Mouse (Mus musculus) liver, embryonic 15.5 days (tissue): ENCODE data around the gene Scly. TPM values are rescaled to one million over a fixed set of nuclear protein-coding genes. Genes with fewer than 3 reads are reported as not detected.
A peak's percentile ranks its signal among the peaks of the same experiment; 100 is the strongest.

Experiments used
- ATAC-seq: fragments of 200-750 bp; cut with Nextera tagmentation; 2 replicates; pipeline ENCODE4 v1.8.0; 2017; ENCODE audit warnings: moderate number of reproducible peaks, mild to moderate bottlenecking, moderate library complexity; ENCODE audit not compliant: insufficient read depth
- H3K27ac ChIP-seq: fragments of 300-500 bp; sonication (generic); replicated peaks from 2 replicates; pipeline ENCODE4 v1.5.1; 2015; ENCODE audit warnings: mild to moderate bottlenecking, inconsistent platforms
- H3K27me3 ChIP-seq: fragments of 300-500 bp; sonication (generic); 2 replicates; pipeline ENCODE4 v1.6.1; 2015; ENCODE audit warnings: mild to moderate bottlenecking, inconsistent platforms
- H3K36me3 ChIP-seq: fragments of 300-500 bp; sonication (generic); replicated peaks from 2 replicates; pipeline ENCODE4 v1.6.1; 2015; ENCODE audit warnings: moderate library complexity, mild to moderate bottlenecking, inconsistent platforms
- H3K4me1 ChIP-seq: fragments of 300-500 bp; sonication (generic); replicated peaks from 2 replicates; pipeline ENCODE4 v1.6.1; 2015; ENCODE audit warnings: inconsistent platforms
- H3K4me2 ChIP-seq: fragments of 300-500 bp; sonication (generic); 2 replicates; pipeline ENCODE4 v1.6.1; 2015; ENCODE audit warnings: moderate library complexity, mild to moderate bottlenecking, inconsistent platforms
- H3K4me3 ChIP-seq: fragments of 300-500 bp; sonication (generic); replicated peaks from 2 replicates; pipeline ENCODE4 v1.5.1; 2015; ENCODE audit warnings: mild to moderate bottlenecking, inconsistent platforms
- H3K9ac ChIP-seq: fragments of 300-500 bp; sonication (generic); 2 replicates; pipeline ENCODE4 v1.6.1; 2015; ENCODE audit warnings: moderate library complexity, mild to moderate bottlenecking, inconsistent platforms
- H3K9me3 ChIP-seq: fragments of 300-500 bp; sonication (generic); replicated peaks from 2 replicates; pipeline ENCODE4 v1.6.1; 2016; ENCODE audit warnings: inconsistent platforms
- WGBS: fragments of 180-500 bp; shearing (Covaris S2); methylation state at CpG from one replicate; pipeline ENCODE4 v1.1.7; 2015; ENCODE audit warnings: mixed read lengths; ENCODE audit not compliant: insufficient replicate concordance; 5-methylcytosine and 5-hydroxymethylcytosine counted together
- polyA plus RNA-seq: library from polyadenylated mRNA; unstranded; fragments of >200 nt; fragmentation: Nextera tagmentation; extraction: Ambion mirVana; gene quantifications from 2 replicates; pipeline ENCODE4 v1.2.1, GENCODE M21; 2015

Scly gene
- polyA plus RNA-seq, 1 experiment from 2014 or later: 27.5 TPM

- peak overlapping the region; percentile 63 for H3K27ac ChIP-seq
- no peak overlapping the region for H3K9ac ChIP-seq
- H3K4me3 ChIP-seq: no peak overlapping the region
- no peaks in the 10 kb centered on the region for H3K9me3 ChIP-seq
- no peak for ATAC-seq
- 55% methylated on average over 3 of the region's 3 CpGs for WGBS
- no peaks in the 10 kb centered on the region for H3K27me3 ChIP-seq
- H3K4me1 ChIP-seq: peaks cover 44% of the 10 kb centered on the region
- H3K4me2 ChIP-seq: peak overlapping the region; percentile 35
- H3K36me3 ChIP-seq: peaks cover 51% of the 10 kb centered on the region
Observed at GRCm38 (mm10) chr1:91301206-91301920, 3.2 kb downstream of the Scly start.

GRCm38 (mm10) chr1:91302021-91302420, 3.9 kb downstream of the Scly start:
- H3K4me3 ChIP-seq: no peak overlapping the region
- H3K9ac ChIP-seq: no peak overlapping the region
- no peak for ATAC-seq
- H3K27ac ChIP-seq: peak overlapping the region; percentile 63
- H3K27me3 ChIP-seq: no peaks in the 10 kb centered on the region
- WGBS: 74% methylated on average over 3 of the region's 3 CpGs
- H3K4me1 ChIP-seq: peaks cover 44% of the 10 kb centered on the region
- H3K9me3 ChIP-seq: no peaks in the 10 kb centered on the region
- peaks cover 57% of the 10 kb centered on the region for H3K36me3 ChIP-seq
- peak overlapping the region; percentile 35; the same call in 1 of the 2 replicates for H3K4me2 ChIP-seq

DNA sequence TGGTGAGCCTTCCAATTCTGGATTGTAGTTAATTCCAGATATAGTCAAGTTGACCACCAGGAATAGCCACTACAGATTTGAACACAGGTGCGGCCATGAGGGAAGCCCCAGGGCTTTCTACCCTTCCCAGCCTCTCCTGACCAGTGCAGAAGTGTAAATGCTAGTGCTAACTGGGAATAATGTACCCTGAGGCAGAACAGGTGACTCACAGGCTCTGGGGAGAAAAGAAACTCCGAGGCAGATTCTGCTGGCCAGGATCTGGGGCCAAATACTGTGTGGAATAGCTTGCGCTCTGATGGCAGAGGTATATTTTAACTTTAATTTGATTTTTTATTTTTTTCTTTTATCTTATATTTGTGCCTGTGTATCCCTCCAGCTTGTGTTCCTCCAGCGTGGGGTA, 6.5 kb downstream of the Scly start:
- WGBS: 83% methylated on average over 4 of the region's 4 CpGs
- H3K9ac ChIP-seq: no peak overlapping the region

DNA sequence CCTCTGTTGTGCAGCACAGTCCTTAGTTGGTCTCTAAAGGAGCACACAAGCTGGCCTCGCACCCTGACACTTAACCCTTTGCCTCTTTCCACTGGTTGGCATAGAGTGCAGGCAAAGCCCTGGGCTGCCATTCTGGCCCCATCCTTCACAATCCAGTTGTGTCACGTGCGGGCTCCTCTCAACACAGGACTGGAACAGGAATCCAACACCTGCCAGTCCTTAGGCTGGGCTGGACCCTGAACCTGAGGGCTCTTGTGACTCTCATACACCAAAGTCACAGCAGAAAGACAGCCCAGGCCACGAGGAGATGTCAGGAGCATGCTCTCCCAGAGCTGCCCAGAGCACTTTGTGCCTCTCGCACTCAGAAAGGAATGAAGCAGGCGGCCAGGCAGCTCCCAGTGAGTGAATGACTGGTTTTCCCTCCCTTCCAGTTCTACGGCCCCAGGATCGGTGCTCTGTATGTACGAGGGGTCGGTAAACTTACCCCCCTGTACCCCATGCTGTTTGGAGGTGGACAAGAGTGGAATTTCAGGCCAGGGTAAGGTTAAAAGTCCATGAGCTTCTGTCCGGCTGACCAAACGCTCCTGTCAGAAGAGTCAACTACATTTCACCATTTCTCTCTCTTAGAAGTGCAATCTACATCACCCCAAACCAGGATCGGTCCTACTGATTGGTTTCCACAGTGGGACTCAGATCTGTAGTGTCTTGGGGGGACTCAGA, 11.4 kb downstream of the Scly start:
- Histone ChIP-seq H3K9ac (no peak overlapping the region), H3K27me3 (no peaks in the 10 kb centered on the region), H3K27ac (no peak overlapping the region), H3K4me3 (no peak overlapping the region), H3K4me2 (no peak overlapping the region), H3K36me3 (peaks cover 94% of the 10 kb centered on the region), H3K4me1 (no peaks in the 10 kb centered on the region), H3K9me3 (no peaks in the 10 kb centered on the region)
- WGBS: 83% methylated on average over 13 of the region's 13 CpGs
- peak; percentile 49 for ATAC-seq

More for the DNA sequence above, 6.5 kb downstream of the Scly start:
- Histone ChIP-seq H3K27ac (no peak overlapping the region), H3K9me3 (no peaks in the 10 kb centered on the region), H3K27me3 (no peaks in the 10 kb centered on the region), H3K4me3 (no peak overlapping the region), H3K36me3 (peaks cover 83% of the 10 kb centered on the region), H3K4me2 (no peak overlapping the region), H3K4me1 (peaks cover 29% of the 10 kb centered on the region)
- no peak for ATAC-seq

DNA sequence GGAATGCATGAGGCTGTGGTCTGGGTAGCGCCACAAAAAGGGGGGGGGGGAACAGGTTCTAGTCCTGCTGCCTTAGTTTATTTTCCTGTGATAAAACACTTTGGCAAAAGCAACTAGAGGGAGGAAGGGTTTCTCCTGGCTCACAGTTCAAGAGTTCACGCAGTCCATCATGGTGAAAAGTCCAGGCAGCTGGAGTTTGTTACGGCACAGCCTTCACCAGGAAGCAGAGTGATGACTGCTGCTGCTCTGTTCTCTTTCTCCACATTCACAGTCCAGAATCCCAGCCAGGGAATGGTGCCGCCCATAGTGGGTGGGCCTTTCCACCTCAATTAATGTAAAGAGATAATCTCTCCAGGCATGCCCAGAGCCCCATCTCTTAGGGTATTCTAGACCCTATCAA, 14.1 kb downstream of the Scly start:
- Histone ChIP-seq H3K4me3 (no peak overlapping the region), H3K9ac (no peak overlapping the region), H3K9me3 (no peaks in the 10 kb centered on the region), H3K36me3 (peaks cover 87% of the 10 kb centered on the region), H3K27ac (no peak overlapping the region), H3K27me3 (no peaks in the 10 kb centered on the region), H3K4me1 (no peaks in the 10 kb centered on the region), H3K4me2 (no peak overlapping the region)
- 89% methylated on average over 4 of the region's 4 CpGs for WGBS
- no peak for ATAC-seq

GRCm38 (mm10) chr1:91313251-91313650, 15.1 kb downstream of the Scly start:
- Histone ChIP-seq H3K4me2 (no peak overlapping the region), H3K27ac (no peak overlapping the region), H3K9ac (no peak overlapping the region), H3K4me3 (no peak overlapping the region), H3K27me3 (no peaks in the 10 kb centered on the region), H3K9me3 (no peaks in the 10 kb centered on the region), H3K36me3 (peaks cover 79% of the 10 kb centered on the region), H3K4me1 (no peaks in the 10 kb centered on the region)
- WGBS: 68% methylated on average over 5 of the region's 5 CpGs
- ATAC-seq: no peak

DNA sequence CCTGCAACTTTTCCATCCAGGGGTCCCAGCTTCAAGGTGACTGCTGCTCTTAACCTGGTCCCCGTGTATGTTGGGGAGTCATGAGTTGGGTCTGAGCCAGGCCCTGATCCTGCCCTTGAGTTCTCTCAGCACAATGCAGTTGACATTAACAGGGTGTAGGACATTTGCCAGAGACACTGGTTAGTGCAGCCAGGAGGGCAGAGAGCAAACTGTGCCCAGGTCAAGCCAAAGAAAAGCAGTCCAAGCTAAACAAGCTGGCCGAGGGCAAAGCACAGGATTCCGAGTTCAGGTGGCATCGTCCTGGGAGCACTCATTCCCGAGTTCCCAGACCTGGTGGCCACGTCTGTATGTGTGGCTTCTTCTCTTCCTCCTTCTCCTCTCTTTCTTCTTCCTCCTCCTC, 19.5 kb downstream of the Scly start:
- 77% methylated on average over 6 of the region's 6 CpGs for WGBS
- Histone ChIP-seq H3K9me3 (no peaks in the 10 kb centered on the region), H3K4me3 (no peak overlapping the region), H3K9ac (no peak overlapping the region), H3K4me1 (peaks cover 10% of the 10 kb centered on the region), H3K27me3 (no peaks in the 10 kb centered on the region), H3K36me3 (peaks cover 36% of the 10 kb centered on the region), H3K4me2 (no peak overlapping the region), H3K27ac (no peak overlapping the region)
- no peak for ATAC-seq

GRCm38 (mm10) chr1:91321760-91322438, 23.8 kb downstream of the Scly start, which contains the start of gene Espnl:
Gene Espnl (plus strand): TSS chr1:91322075.
- Histone ChIP-seq H3K4me2 (no peak within 1 kb of the TSS), H3K4me3 (no peak within 1 kb of the TSS), H3K4me1 (peaks cover 10% of the 10 kb centered on the region), H3K9ac (no peak within 1 kb of the TSS), H3K27ac (no peak within 1 kb of the TSS), H3K27me3 (no peaks in the 10 kb centered on the region), H3K36me3 (0 out of 2 replicates have a peak, but pooled peaks cover 5% of the 10 kb centered on the region), H3K9me3 (no peaks in the 10 kb centered on the region)
- no peak for ATAC-seq
- WGBS: 32% methylated on average over 19 of the region's 19 CpGs

DNA sequence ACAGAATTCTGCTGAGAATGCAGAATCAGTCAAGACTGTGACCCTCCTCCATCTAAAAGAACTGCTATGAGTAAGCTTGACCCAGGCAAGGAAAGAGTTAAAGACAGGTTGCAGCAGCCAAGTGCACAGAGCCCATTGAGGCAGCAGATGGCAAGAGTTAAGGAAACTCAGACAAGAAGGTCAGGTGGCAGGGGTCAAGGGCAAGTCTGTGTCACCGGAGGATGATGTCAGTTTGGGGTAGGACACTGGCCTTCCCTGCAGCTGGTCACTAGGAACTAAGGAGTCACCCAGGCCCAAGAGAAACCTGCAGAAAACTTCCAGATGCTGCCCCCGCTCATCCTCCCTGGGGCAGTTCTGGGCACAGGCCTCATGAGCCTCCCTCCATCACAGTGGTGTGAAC, 26.5 kb downstream of the Scly start:
- Histone ChIP-seq H3K9ac (no peak overlapping the region), H3K4me3 (no peak overlapping the region), H3K36me3 (no peaks in the 10 kb centered on the region), H3K4me1 (peaks cover 10% of the 10 kb centered on the region), H3K9me3 (no peaks in the 10 kb centered on the region), H3K4me2 (no peak overlapping the region), H3K27ac (no peak overlapping the region), H3K27me3 (no peaks in the 10 kb centered on the region)
- 68% methylated on average over 2 of the region's 2 CpGs for WGBS
- no peak for ATAC-seq

DNA sequence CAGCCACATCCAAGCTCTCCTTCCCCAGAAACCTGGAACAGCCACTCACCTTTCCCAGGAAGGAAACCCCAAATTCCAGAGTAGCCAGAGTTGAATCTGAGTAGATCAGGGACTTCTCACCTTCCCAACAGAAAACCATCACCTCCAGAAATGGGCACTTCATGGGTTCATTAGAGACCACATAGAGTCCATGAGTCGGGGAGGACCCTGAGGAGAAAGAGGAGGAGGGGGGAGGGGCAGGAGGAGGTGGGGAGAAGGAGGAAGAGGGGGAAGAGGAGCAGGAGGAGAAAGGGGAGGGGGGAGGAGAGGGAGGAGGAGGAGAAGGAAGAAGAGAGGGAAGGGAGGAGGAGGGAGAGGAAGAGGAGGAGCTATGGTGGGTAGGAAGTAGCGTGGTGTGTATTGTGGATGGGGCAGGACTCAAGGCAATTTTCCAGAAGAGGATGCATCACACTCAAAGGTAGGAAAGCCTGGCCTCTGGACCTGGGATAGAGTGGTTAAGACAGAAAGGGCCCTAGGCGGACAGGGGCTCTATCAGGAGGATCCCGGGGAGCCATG, 27.4 kb downstream of the Scly start:
- H3K36me3 ChIP-seq: no peaks in the 10 kb centered on the region
- H3K4me1 ChIP-seq: peaks cover 10% of the 10 kb centered on the region
- no peak overlapping the region for H3K9ac ChIP-seq
- H3K4me2 ChIP-seq: no peak overlapping the region
- no peaks in the 10 kb centered on the region for H3K27me3 ChIP-seq
- 57% methylated on average over 4 of the region's 4 CpGs for WGBS
- H3K9me3 ChIP-seq: no peaks in the 10 kb centered on the region
- no peak overlapping the region for H3K4me3 ChIP-seq
- H3K27ac ChIP-seq: no peak overlapping the region
- ATAC-seq: no peak

GRCm38 (mm10) chr1:91332102-91332501, 34.0 kb downstream of the Scly start:
- H3K27me3 ChIP-seq: no peaks in the 10 kb centered on the region
- H3K4me2 ChIP-seq: no peak overlapping the region
- ATAC-seq: no peak
- H3K9ac ChIP-seq: no peak overlapping the region
- no peaks in the 10 kb centered on the region for H3K9me3 ChIP-seq
- H3K4me3 ChIP-seq: no peak overlapping the region
- no peak overlapping the region for H3K27ac ChIP-seq
- H3K36me3 ChIP-seq: no peaks in the 10 kb centered on the region
- no peaks in the 10 kb centered on the region for H3K4me1 ChIP-seq
- WGBS: 41% methylated on average over 4 of the region's 4 CpGs
